Mouse (Mus musculus): Measurements from ENCODE around the gene Cdc6.
"Not testable (repeated sequence)": the region's sequence is repeated elsewhere in the genome, so short reads cannot be mapped to it uniquely, and the experiment has no call there.

- TF ChIP-seq NRF1 (IDR thresholded peaks at IDR 0.05; ENCODE audit: low read depth, low read length); ZMIZ1 (IDR thresholded peaks at IDR 0.05; ENCODE audit: low read depth, low read length); SMC3 (IDR thresholded peaks at IDR 0.05; ENCODE audit: low read depth, low read length); MAZ (IDR thresholded peaks at IDR 0.05; ENCODE audit: low read depth, low read length); EP300 (IDR thresholded peaks at IDR 0.05; ENCODE audit: low read length); CTCF (conservative IDR thresholded peaks at IDR 0.05 in 1 of 2, IDR thresholded peaks at IDR 0.05 in 1 of 2; ENCODE audit: low read depth in 2 of 2, low read length in 2 of 2); RAD21 (IDR thresholded peaks at IDR 0.05; ENCODE audit: low read depth, low read length); JUND (conservative IDR thresholded peaks at IDR 0.05; ENCODE audit: low read depth, low read length); ZC3H11A (IDR thresholded peaks at IDR 0.05; ENCODE audit: low read depth, low read length); KAT2A (IDR thresholded peaks at IDR 0.05; ENCODE audit: insufficient replicate concordance, low read length); TBP (conservative IDR thresholded peaks at IDR 0.05; ENCODE audit: low read depth, low read length); POLR2AphosphoS2 (IDR thresholded peaks at IDR 0.05; ENCODE audit: low read depth, low read length): not testable (repeated sequence)
- TF ChIP-seq POLR2A (IDR thresholded peaks at IDR 0.05; ENCODE audit: low read depth, low read length), result 0 out of 2 replicates have a peak, but pooled peaks have one; percentile 27
These were observed 15.5 kb downstream of the Cdc6 start for GRCm38 (mm10) chr11:98922851-98923711.
